Mouse (Mus musculus) liver, postnatal 0 days (tissue): ENCODE data around the gene Cnot6.

ENCODE experiments used
- CTCF ChIP-seq: sonication (generic); IDR thresholded peaks from 2 replicates; pipeline ENCODE4 v1.5.1; 2016; ENCODE audit warnings: antibody characterized with exemption, low read depth
- EP300 ChIP-seq: IDR thresholded peaks from 2 replicates; pipeline ENCODE4 v1.6.1; 2016; ENCODE audit warnings: antibody characterized with exemption, low read depth, mild to moderate bottlenecking

GRCm38 (mm10) chr11:49651762-49652322, 60.7 kb downstream of the Cnot6 start:
- TF ChIP-seq CTCF = no peak
- no peak; the same call in 1 of the 2 replicates for TF ChIP-seq EP300
